Mouse (Mus musculus): Measurements from ENCODE around the gene Gm3376.
"Not testable (repeated sequence)": the region's sequence is repeated elsewhere in the genome, so short reads cannot be mapped to it uniquely, and the experiment has no call there.

Gm3376 gene

GRCm38 (mm10) chrY:3771373-3771772, at the start of gene Gm3376:
Gm3376 (plus strand) TSS chrY:3771673.
- DNase-seq (ENCODE audit: low spot score) = not testable (repeated sequence)

All from left cerebral cortex, adult 11 months (tissue).